Mouse (Mus musculus): ENCODE data around the gene Tbx1.

DNA sequence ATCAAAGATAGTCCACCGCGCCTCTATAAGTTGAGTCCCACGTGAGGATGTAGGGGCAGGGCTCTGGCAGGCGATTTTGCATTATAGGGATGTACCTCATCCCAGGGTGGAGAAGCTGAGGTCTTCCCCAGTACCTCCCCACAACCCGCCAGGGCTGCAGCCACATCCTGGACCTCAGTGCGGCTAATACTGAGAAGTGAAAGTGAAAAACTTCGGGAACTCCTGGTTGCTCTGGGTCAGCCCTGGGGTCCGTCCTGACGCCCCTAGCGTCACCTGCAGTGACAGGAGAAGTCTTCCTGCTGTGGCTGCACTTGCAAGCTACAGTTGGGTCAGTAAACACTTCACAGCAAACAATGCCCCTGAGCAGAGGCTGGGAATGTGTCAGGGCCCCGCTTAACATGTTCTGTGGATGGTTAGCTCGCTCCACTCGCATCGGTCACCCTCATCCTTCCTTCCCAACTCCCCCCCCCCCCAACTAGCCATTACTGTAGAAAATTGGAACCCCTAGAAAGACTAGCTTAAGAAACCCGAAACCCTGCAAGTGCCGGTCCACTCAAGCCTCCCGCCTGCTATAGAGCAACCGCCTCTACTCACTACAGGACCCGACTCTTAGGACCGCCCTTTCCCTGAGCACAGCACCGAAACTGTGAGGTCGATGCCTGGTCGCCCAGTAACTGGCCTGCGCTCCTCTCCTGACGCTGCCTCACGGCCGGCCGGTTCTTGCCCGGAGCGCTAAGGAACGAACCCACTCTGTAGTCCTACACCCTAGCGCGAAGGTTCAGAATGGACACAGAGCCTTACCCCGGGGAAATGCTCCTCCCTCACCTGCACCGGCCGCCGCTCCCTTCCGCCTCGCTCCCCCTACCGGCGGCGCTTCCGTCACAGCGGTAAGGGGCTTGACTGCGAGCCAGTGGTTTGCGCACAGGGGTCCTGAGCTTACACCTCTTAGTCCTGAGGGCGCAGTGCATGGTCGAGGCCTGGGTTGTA lies at the start of gene Tbx1:
- 0 out of 2 replicates have a peak, but pooled peaks have one; percentile 1 for TF ChIP-seq CTCF (IDR thresholded peaks at IDR 0.05; ENCODE audit: control insufficient read depth, insufficient read depth, insufficient replicate concordance, low read depth, low read length)
- TF ChIP-seq POLR2A (IDR thresholded peaks at IDR 0.05; ENCODE audit: control insufficient read depth, low read depth, low read length) = no peak

Measured in testis, adult 2 months (tissue).